Mouse (Mus musculus): ENCODE measurements around the gene Elovl6.

The Elovl6 gene

DNA sequence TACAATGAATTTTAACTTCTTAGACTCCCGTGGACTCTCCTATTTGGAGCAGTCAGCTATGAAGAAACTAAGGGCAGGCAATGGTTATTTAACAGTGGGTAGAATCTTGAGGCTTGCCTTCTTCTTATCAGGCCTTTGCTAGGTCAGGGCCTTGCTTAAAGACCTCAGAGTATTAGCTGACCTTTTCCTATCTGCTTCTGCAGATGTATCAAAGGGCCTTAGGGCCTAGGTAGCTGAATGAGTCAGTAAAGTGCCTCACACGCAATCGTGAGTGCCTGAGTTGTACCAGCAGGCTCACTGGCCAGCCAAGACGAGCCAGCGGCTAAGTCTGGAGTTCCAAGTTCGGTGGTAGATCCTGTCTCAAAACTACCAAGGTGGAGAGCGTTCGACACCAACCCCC, 33.3 kb downstream of the Elovl6 start:
- no peak for DNase-seq (ENCODE audit: low read depth, low spot score)

DNA sequence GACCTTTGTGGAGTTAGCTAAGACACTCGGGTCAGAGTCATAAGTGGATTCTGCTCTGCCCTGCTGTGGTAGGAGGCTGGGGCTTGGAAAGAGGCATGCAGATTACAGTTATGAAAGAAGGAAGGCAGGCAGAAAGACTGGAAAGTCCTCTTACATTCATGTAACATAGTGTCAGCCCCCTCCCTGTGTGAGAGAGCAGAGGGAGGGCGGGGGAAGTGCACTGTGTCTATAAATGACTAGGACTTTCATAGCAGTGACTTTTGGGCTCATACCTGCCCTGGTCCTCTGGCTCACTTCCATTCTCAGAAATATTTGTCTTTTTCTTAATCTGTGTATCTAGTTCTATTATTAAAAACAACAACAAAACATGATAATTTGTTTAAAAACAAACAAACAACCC, 33.9 kb downstream of the Elovl6 start:
- no peak for DNase-seq (ENCODE audit: low read depth, low spot score)

DNA sequence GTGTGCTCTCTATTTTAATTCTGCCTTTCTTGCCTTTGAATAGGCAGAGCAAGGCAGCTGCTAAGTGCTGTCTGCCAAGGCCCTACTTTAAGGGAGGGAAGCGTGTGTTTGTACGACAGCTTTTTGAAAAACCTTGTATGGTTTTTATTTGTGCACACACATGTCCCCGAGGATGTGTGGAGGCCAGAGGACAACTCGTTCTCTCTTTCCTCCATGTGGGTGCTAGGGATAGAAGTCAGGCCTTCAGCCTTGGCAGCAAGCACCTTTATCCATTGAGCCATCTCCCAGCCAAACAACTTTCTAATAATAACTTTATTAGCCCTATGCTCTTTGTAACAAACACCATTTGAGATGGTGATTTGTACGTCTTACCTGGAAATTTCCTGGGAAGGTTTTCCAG, 34.7 kb downstream of the Elovl6 start:
- DNase-seq (ENCODE audit: low read depth, low spot score) = peak; percentile 32

DNA sequence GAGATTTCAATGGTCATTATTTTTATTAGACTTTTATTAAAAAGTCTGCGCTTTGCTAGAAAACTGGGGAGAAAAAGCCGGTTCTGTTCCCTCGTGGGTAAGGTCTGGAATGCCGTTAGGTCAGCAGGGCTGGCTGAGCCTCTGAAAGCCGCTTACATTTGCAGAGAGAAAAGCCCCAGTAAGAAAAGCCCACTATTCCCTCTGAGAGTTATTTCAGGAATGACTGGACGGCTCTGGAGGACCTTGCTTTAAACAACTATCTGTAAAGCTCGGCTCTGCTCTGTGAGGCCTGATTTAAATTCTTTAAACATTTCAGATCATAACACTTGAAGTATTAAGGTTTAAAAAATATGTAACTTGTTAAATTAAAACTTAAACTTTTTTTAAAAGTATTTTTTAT, 36.4 kb downstream of the Elovl6 start:
- DNase-seq (ENCODE audit: low read depth, low spot score) = no peak

DNA sequence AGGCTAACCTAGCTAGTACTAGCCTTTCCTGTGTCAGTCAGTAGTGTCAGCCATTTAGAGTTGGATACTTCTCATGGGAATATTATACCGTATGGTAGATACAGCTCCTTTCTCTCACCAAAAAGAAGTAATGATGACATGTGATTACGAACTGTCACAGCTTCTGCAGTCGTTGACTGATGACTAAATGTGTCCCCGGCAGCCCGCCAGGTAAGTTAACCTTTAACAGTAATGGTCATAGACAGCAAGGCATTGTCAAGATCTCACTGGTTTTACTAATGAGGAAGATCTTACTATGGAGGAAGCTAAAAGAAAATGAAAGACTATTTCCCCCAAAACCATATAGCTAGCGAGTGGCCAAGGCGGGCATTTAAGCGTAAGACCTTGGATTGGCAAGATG, 38.8 kb downstream of the Elovl6 start:
- DNase-seq (ENCODE audit: low read depth, low spot score) = no peak

DNA sequence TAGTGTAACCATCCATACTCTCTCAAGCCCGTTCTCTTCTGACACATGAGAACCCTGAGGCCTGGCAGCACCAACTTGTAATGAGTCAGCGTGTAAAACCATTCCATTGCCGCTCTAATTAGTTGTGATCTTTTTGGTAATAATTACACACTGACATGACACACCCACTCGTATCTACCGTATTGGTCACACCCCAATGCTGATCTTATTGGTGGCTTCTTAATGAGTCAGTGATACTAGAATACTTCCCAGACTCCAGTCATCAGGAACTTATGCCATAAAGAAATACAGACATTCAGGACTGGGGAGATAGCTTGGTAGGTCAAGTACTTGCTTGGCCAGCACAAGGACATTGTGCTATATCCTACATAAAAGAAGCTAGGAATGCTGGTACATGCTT, 39.5 kb downstream of the Elovl6 start:
- DNase-seq (ENCODE audit: low read depth, low spot score) = no peak

- DNase-seq (ENCODE audit: low read depth, low spot score) = no peak
Observed at GRCm38 (mm10) chr3:129572959-129573358, 40.8 kb downstream of the Elovl6 start.

DNA sequence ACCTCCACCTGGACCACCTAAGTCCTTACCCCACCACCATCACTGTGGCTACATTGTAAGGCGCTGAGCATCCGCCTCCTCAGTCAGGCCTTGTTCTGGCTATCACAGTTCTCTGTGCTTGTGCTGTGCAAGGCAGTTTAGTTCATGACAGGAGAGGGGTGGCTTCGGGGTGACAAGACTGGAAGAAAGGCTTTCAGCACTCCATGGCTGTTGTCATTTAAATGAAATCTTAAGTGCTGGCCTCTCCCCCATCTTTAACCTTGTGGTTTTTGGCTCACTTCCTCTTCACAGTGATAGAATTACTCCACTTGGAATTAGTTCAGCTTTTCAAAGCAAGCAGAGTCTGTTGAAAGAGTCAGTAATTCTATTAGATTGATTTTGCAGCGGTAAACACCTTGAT, 41.5 kb downstream of the Elovl6 start:
- no peak for DNase-seq (ENCODE audit: low read depth, low spot score)

- no peak for DNase-seq (ENCODE audit: low read depth, low spot score)
Observed at GRCm38 (mm10) chr3:129575086-129575485, 42.9 kb downstream of the Elovl6 start.

GRCm38 (mm10) chr3:129576522-129576921, 44.4 kb downstream of the Elovl6 start:
- DNase-seq (ENCODE audit: low read depth, low spot score) = no peak

GRCm38 (mm10) chr3:129578741-129579475, 46.8 kb downstream of the Elovl6 start:
- DNase-seq (ENCODE audit: low read depth, low spot score) = no peak

GRCm38 (mm10) chr3:129581024-129581423, 48.9 kb downstream of the Elovl6 start:
- no peak for DNase-seq (ENCODE audit: low read depth, low spot score)

GRCm38 (mm10) chr3:129582449-129582848, 50.3 kb downstream of the Elovl6 start:
- DNase-seq (ENCODE audit: low read depth, low spot score) = no peak

DNA sequence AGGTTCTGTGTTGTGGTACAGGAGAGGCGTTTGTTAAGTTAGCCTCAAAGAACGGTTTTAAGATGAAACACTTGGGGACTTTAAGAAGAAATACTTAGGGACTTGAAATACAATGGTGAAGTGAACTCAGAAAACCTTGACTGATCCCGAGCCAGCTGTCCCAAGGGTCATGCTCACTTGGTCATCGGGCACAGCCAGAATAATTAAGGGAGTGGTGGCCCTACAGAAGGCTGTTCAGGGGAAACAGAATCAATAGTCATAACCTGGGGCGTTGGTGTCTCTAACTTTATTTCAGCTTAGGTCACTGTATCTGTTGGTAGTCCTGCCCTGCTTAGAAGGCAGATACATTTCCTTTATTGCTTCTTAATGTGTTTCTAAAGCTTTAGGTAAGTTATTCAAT, 51.1 kb downstream of the Elovl6 start:
- no peak for DNase-seq (ENCODE audit: low read depth, low spot score)

DNA sequence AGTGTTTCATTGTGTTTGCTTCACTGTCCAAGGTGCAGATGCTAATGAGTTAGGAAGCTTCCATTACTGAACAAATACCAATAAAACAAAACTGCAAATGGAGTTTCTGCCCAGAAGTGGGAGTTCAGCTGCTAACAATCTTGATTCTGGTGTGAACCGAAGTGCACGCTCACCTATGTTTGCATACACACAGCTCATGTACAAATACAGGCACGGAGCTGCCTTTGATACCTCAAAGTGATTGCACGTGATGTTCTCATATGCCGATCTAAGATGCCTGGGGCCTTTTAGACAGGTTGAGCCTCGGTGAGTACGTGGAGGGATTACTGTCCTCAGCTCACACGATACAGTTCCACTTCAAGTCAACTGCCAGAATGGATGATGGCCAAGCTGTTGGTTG, 55.8 kb downstream of the Elovl6 start:
- DNase-seq (ENCODE audit: low read depth, low spot score) = no peak

DNA sequence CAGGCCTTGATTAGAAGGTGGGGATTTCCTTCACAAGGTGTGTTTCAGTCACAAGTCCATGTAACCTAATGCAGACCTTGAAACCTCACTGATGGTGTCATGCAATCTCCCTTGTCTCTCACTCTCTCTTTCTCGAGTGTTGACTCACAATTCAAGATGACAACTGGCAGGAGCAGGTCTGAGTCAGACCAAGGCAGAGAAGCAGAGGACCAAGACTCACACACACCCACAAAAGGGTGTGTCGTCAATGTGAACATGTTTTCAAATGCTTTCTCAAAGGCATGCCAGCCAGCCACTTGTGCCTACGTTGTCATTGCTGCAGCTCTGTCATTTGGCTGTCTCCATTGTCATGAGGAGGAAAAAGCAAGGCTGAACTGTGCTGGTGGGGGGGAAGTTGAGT, 56.6 kb downstream of the Elovl6 start:
- DNase-seq (ENCODE audit: low read depth, low spot score) = no peak

DNA sequence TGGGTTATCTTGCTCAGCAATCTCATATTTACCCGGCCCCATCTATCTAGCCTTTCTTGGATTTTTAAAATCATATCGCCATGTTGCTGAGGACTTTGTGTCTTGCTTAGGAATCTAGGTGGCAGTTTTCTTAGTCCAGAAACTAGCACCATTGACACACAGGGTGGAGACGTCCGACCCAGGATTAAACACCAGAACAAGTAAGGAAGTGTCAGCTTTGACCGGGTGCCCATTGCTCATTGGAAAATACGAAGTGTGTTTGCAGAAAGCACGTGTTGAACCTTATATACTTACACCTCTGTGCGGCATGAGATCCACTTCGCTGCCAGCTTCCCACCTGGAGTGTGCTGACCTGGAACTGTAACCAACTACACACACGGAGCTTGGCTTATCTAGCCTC, 57.5 kb downstream of the Elovl6 start:
- DNase-seq (ENCODE audit: low read depth, low spot score) = no peak

DNA sequence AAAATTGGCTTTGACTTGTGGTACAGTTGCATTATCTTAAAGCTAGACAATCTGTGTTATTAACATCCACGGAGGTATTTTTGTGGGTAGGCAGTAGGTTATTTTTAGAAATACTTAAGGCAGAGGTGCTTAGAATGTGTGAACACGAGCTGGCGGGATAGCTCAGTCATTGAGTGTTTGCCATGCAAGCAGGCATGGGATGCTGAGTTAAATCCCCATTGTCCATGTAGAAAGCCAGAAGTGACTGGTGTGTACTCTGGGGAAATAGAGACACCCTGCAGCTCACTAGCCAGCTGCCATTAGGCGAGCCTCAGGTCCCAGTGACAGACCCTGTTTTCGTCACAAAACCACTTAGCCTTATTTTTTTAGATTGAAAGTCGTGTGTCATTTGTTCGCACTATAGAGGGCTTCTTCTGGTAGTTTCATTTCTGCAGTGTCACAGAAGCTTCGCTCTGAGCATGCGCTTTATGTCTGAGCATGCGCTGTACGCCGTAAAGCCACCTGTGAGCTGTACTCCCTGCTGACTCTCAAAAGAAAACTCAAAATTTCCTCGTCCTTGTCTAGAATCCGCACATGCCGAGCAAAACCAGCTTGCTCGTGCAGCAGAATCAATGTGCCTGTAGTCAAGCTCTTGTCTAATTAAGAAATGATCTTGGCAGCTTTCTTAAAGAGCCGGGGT, 58.5 kb downstream of the Elovl6 start:
- DNase-seq (ENCODE audit: low read depth, low spot score) = no peak

GRCm38 (mm10) chr3:129591251-129591650, 59.1 kb downstream of the Elovl6 start:
- no peak for DNase-seq (ENCODE audit: low read depth, low spot score)

- DNase-seq (ENCODE audit: low read depth, low spot score) = no peak
Observed at GRCm38 (mm10) chr3:129591761-129592160, 59.6 kb downstream of the Elovl6 start.

DNA sequence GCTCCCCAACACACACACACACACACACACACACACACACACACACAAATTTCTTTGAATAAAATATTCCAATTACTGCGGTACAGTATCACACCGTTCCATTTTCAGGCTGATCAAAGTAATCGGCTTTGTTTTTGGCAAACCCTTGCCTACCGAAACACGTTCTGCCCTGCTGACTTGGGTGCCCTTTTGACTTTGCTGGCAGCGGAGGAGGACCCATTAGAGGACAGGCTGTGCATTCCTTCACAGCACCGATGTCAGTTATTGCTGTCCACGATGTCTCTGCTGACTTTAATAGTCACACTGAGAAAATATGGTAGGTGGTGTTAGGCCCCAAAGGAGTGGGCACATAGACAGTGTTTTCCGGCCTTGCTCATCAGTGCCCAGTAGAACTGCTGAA, 60.8 kb downstream of the Elovl6 start:
- DNase-seq (ENCODE audit: low read depth, low spot score) = no peak

GRCm38 (mm10) chr3:129593735-129594134, 61.6 kb downstream of the Elovl6 start:
- no peak for DNase-seq (ENCODE audit: low read depth, low spot score)

DNA sequence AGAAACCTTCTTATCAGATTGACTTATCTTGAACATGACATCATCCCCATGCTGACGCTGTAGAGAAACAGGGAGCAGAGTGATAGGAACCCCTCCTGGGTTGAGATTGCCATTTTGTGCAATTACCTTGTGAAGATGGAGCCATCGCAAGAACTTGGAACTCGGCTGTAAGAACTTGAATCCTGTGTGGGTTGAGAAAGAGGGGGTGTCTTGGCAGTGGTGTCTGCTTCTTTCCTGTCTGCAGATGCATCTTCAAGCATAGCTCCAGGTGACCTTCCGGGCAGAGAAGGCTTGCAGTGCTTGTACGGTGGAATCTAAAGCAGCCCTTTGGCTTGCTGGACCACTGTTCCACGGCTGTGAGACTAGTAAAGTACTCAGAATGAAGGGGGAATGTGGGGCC, 63.9 kb downstream of the Elovl6 start:
- DNase-seq (ENCODE audit: low read depth, low spot score) = no peak

GRCm38 (mm10) chr3:129602289-129602688, 70.1 kb downstream of the Elovl6 start:
- no peak for DNase-seq (ENCODE audit: low read depth, low spot score)
